Mouse (Mus musculus) erythroblast, embryonic 14.5 days (primary cell): ENCODE measurements around the gene Fbh1.

Source experiments
- GATA1 ChIP-seq: IDR thresholded peaks from 2 replicates; pipeline ENCODE4 v1.6.1; 2012; ENCODE audit warnings: low read length, inconsistent platforms, mixed read lengths
- TAL1 ChIP-seq: IDR thresholded peaks from 3 replicates; pipeline ENCODE4 v1.6.1; 2012; ENCODE audit warnings: low read length, inconsistent platforms, mixed read lengths

DNA sequence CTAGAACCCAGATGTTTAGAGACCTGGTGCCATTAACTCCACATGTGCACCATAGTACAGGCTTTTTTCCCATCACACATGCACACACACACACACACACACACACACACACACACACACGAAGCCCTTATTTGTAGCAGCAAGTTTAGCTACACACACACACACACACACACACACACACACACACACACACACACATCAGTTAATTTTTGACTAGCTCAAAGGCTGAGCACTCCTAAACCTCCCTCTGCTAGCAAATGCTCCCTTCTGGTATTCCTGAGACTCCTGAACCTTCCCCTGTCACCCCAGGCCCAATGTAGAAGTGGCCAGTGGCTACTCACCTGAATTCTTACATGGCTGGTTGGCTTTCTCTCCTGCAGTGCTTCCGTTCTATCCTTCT is 83.3 kb downstream of the Fbh1 start:
- TF ChIP-seq GATA1, result no peak
- no peak for TF ChIP-seq TAL1
